In genomic region chr11:101982981-101983411, GRCm38 (mm10) we compare ENCODE assay signal across 8 mouse cellular contexts. TPM values are rescaled to one million over a fixed set of nuclear protein-coding genes. Genes with fewer than 3 reads are reported as not detected.
DNase-seq lines count a peak whose midpoint lies in the region; ATAC-seq and TF ChIP-seq lines count a peak whose summit lies in the region.
"Had no signal": no experiment of that assay in that cellular context is flagged by ENCODE, and none has a peak within 500 bp of the region (broad histone marks: within the 10 kb centered on the region; RNA-seq: fewer than 3 reads in every experiment).

No protein-coding gene starts in this region.

- DNase-seq in spleen, adult 2 months (ENCODE audit: low read depth in 1 of 2, low spot score in 2 of 2) = no peak
- DNase-seq in spleen, adult 18-20 months = no peak
- no peak for DNase-seq in layer of hippocampus, postnatal 14 days (ENCODE audit: low spot score in 2 of 2)
- DNase-seq in embryo, embryonic 9.5 days (ENCODE audit: extremely low spot score) = no peak

- no peak overlapping the region for H3K4me3 ChIP-seq in spleen, adult 2 months (ENCODE audit: extremely low read depth, insufficient read depth, insufficient read length)
- H3K4me3 ChIP-seq in heart, embryonic 16.5 days (ENCODE audit: low read length) = peak overlapping the region; percentile 76
- H3K4me3 ChIP-seq in limb, embryonic 13.5 days = peak overlapping the region; percentile 74; the same call in 1 of the 2 replicates

- H3K9ac ChIP-seq in heart, embryonic 16.5 days (ENCODE audit: low read length) = peak overlapping the region; percentile 38
- no peak overlapping the region for H3K9ac ChIP-seq in limb, embryonic 13.5 days

- no peaks in the 10 kb centered on the region for H3K9me3 ChIP-seq in heart, embryonic 16.5 days (replicated peaks; ENCODE audit: control insufficient read depth, low read length)
- H3K9me3 ChIP-seq in limb, embryonic 13.5 days = no peaks in the 10 kb centered on the region

- H3K4me1 ChIP-seq in spleen, adult 2 months (ENCODE audit: control insufficient read depth, insufficient read depth, insufficient read length) = peaks cover 20% of the 10 kb centered on the region
- H3K4me1 ChIP-seq in heart, embryonic 16.5 days (ENCODE audit: control insufficient read depth, insufficient read depth, low read length) = peaks cover 33% of the 10 kb centered on the region
- peaks cover 31% of the 10 kb centered on the region for H3K4me1 ChIP-seq in limb, embryonic 13.5 days

- no peaks in the 10 kb centered on the region; the same call in 1 of the 2 replicates for H3K36me3 ChIP-seq in spleen, adult 2 months (ENCODE audit: control insufficient read depth, insufficient read depth, low read length)
- H3K36me3 ChIP-seq in heart, embryonic 16.5 days (ENCODE audit: control insufficient read depth, insufficient read depth) = peaks cover 14% of the 10 kb centered on the region
- H3K36me3 ChIP-seq in limb, embryonic 13.5 days = peaks cover 9% of the 10 kb centered on the region; the same call in 1 of the 2 replicates

- H3K4me2 ChIP-seq in heart, embryonic 16.5 days (ENCODE audit: low read depth, low read length) = peak overlapping the region; percentile 94
- peak overlapping the region; percentile 99 for H3K4me2 ChIP-seq in limb, embryonic 13.5 days (replicated peaks)

- no peak for ATAC-seq in heart, embryonic 16.5 days (replicated peaks; ENCODE audit: extremely low read depth, insufficient read depth, low FRiP score)
- ATAC-seq in limb, embryonic 13.5 days (ENCODE audit: low FRiP score, low read depth) = no peak
- no peak for ATAC-seq in megakaryocyte-erythroid progenitor cell, adult 5-6 weeks (replicated peaks; ENCODE audit: low FRiP score, low TSS enrichment, poor library complexity, severe bottlenecking)

- no peaks in the 10 kb centered on the region for H3K27me3 ChIP-seq in spleen, adult 2 months (ENCODE audit: control insufficient read depth, insufficient read depth, low read length)
- H3K27me3 ChIP-seq in heart, embryonic 16.5 days (ENCODE audit: control insufficient read depth, insufficient read depth, low read length) = no peaks in the 10 kb centered on the region
- H3K27me3 ChIP-seq in limb, embryonic 13.5 days = peaks cover 11% of the 10 kb centered on the region; the same call in 1 of the 2 replicates

- 68% methylated on average over 6 of the region's 6 CpGs for WGBS in spleen, adult 2 months
- 25% methylated on average over 6 of the region's 6 CpGs for WGBS in heart, embryonic 16.5 days
- 54% methylated on average over 6 of the region's 6 CpGs for WGBS in limb, embryonic 13.5 days

- no peak for TF ChIP-seq CTCF in spleen, adult 2 months (IDR thresholded peaks at IDR 0.05; ENCODE audit: extremely low read depth, insufficient read depth, insufficient read length, insufficient replicate concordance)

- H3K27ac ChIP-seq in spleen, adult 2 months (ENCODE audit: insufficient read depth, low read length) = peak overlapping the region; percentile 48
- peak overlapping the region; percentile 96 for H3K27ac ChIP-seq in heart, embryonic 16.5 days (ENCODE audit: low read length)
- H3K27ac ChIP-seq in limb, embryonic 13.5 days = no peak overlapping the region

- no peak for TF ChIP-seq POLR2A in spleen, adult 2 months (IDR thresholded peaks at IDR 0.05; ENCODE audit: low read depth, low read length)

RNA-seq across cellular contexts. Expression of gene Cfap97d1, which starts 1.1 kb away (rescaled TPM):
- not detected in 2 replicates for polyA plus RNA-seq in spleen, adult 2 months (2012; rRNA removed)
- polyA plus RNA-seq in heart, embryonic 16.5 days (2015; fragmentation: Nextera tagmentation; extraction: Ambion mirVana) = not detected in 2 replicates
- not detected in 2 replicates for polyA plus RNA-seq in limb, embryonic 13.5 days (2015; fragmentation: Nextera tagmentation; extraction: Ambion mirVana)
- total RNA-seq in megakaryocyte-erythroid progenitor cell, adult 5-6 weeks (2014; fragmentation: Nextera tagmentation) = not detected in 2 replicates
- not detected in 2 replicates for total RNA-seq in megakaryocyte-erythroid progenitor cell, adult 5-6 weeks (2017)
- total RNA-seq in layer of hippocampus, postnatal 14 days (2021) = not detected
- total RNA-seq: common myeloid progenitor, adult 5-6 weeks had no signal

RNA-seq across cellular contexts. Expression of gene Dusp3, which starts 3.8 kb away (rescaled TPM):
- polyA plus RNA-seq in spleen, adult 2 months (2012; rRNA removed) = 46.5 and 65.0 TPM in 2 replicates
- 57.3 and 58.8 TPM in 2 replicates for polyA plus RNA-seq in heart, embryonic 16.5 days (2015; fragmentation: Nextera tagmentation; extraction: Ambion mirVana)
- 18.6 and 19.4 TPM in 2 replicates for polyA plus RNA-seq in limb, embryonic 13.5 days (2015; fragmentation: Nextera tagmentation; extraction: Ambion mirVana)
- 0.28 and 0.96 TPM in 2 replicates for total RNA-seq in megakaryocyte-erythroid progenitor cell, adult 5-6 weeks (2014; fragmentation: Nextera tagmentation)
- total RNA-seq in megakaryocyte-erythroid progenitor cell, adult 5-6 weeks (2017) = 0.70 and 1.3 TPM in 2 replicates
- 100 to 1,000 TPM; 156 to 159 TPM for total RNA-seq in layer of hippocampus, postnatal 14 days (2021)

RNA-seq across cellular contexts. Expression of gene Sost, which starts 16.2 kb away (rescaled TPM):
- 0.05 and 0.20 TPM in 2 replicates for polyA plus RNA-seq in spleen, adult 2 months (2012; rRNA removed)
- polyA plus RNA-seq in heart, embryonic 16.5 days (2015; fragmentation: Nextera tagmentation; extraction: Ambion mirVana) = 2.3 and 2.4 TPM in 2 replicates
- 0.38 TPM in 2 replicates for polyA plus RNA-seq in limb, embryonic 13.5 days (2015; fragmentation: Nextera tagmentation; extraction: Ambion mirVana)
- total RNA-seq in megakaryocyte-erythroid progenitor cell, adult 5-6 weeks (2014; fragmentation: Nextera tagmentation) = not detected in 2 replicates
- not detected in 2 replicates for total RNA-seq in megakaryocyte-erythroid progenitor cell, adult 5-6 weeks (2017)
- not detected for total RNA-seq in layer of hippocampus, postnatal 14 days (2021)
- total RNA-seq: common myeloid progenitor, adult 5-6 weeks had no signal

RNA-seq across cellular contexts. Expression of gene Mpp3, which starts 45.3 kb away (rescaled TPM):
- 2.1 and 2.7 TPM in 2 replicates for polyA plus RNA-seq in spleen, adult 2 months (2012; rRNA removed)
- 4.2 and 4.9 TPM in 2 replicates for polyA plus RNA-seq in heart, embryonic 16.5 days (2015; fragmentation: Nextera tagmentation; extraction: Ambion mirVana)
- polyA plus RNA-seq in limb, embryonic 13.5 days (2015; fragmentation: Nextera tagmentation; extraction: Ambion mirVana) = 10.0 and 10.2 TPM in 2 replicates
- total RNA-seq in megakaryocyte-erythroid progenitor cell, adult 5-6 weeks (2014; fragmentation: Nextera tagmentation) = not detected in 2 replicates
- not detected in 2 replicates for total RNA-seq in megakaryocyte-erythroid progenitor cell, adult 5-6 weeks (2017)
- 10 to 100 TPM; 87.4 to 93.8 TPM for total RNA-seq in layer of hippocampus, postnatal 14 days (2021)
- total RNA-seq: common myeloid progenitor, adult 5-6 weeks had no signal

RNA-seq across cellular contexts. Expression of gene Cd300lg, which starts 58.3 kb away (rescaled TPM):
- polyA plus RNA-seq in spleen, adult 2 months (2012; rRNA removed) = 12.3 and 12.8 TPM in 2 replicates
- polyA plus RNA-seq in heart, embryonic 16.5 days (2015; fragmentation: Nextera tagmentation; extraction: Ambion mirVana) = 11.6 TPM in 2 replicates
- 0.49 and 0.78 TPM in 2 replicates for polyA plus RNA-seq in limb, embryonic 13.5 days (2015; fragmentation: Nextera tagmentation; extraction: Ambion mirVana)
- total RNA-seq in megakaryocyte-erythroid progenitor cell, adult 5-6 weeks (2014; fragmentation: Nextera tagmentation) = not detected in 2 replicates
- 1.8 TPM in 1 of 2 replicates, not detected in the other for total RNA-seq in megakaryocyte-erythroid progenitor cell, adult 5-6 weeks (2017)
- under 1 TPM; 0.24 to 0.32 TPM for total RNA-seq in layer of hippocampus, postnatal 14 days (2021)
